Mouse (Mus musculus): ENCODE measurements around the gene Adgrf4. TPM values are rescaled to one million over a fixed set of nuclear protein-coding genes. Genes with fewer than 3 reads are reported as not detected.

The Adgrf4 gene
- polyA plus RNA-seq (2017; shearing (Covaris generic)) = not detected

DNA sequence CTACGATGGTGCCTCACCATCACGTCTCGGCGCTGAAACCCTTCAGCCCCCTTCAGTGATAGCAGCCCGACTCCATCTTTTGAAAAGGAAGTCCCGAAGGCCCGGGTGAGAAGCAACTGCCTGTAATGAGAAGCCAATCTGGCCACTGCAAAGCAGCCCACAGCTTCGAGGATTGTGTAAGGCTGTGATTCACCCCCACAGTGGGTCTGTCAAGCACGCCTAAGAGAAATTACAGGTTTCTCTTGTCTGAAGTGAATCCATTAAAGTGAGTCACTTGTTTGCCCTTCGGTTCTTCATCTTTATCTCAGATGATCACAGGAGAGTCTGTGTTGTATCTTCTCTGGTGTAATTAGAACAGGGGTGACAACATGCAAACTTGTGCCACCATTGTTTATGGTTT is at the start of gene Adgrf4:
Adgrf4 (minus strand) TSS at position 149 of the 400 bp plus-strand sequence.
- no peak for ATAC-seq

DNA sequence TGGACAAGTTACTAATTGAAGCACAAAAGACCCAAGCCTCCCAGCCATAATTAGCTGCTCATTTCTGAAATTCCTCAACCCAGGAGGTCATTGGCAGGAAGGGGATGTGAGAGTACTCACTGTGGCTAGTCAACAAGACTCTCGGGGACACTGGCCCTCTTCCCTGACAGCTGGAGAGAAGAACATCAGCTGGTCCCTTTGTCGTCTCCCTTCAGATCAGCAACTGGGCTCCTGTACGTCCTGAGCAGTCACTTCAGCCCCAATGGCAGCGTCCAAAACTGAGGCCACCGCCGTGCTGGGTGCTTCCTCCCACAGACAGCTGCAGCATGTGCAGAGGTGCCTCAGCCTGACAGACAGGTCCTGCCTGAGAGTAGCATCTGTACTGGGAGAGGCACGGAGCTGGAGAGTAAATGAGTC is 49.7 kb upstream of the Adgrf4 start, which contains the start of gene Adgrf2:
Adgrf2 (minus strand) TSS at position 379 of the 417 bp plus-strand sequence.
- ATAC-seq = no peak

DNA sequence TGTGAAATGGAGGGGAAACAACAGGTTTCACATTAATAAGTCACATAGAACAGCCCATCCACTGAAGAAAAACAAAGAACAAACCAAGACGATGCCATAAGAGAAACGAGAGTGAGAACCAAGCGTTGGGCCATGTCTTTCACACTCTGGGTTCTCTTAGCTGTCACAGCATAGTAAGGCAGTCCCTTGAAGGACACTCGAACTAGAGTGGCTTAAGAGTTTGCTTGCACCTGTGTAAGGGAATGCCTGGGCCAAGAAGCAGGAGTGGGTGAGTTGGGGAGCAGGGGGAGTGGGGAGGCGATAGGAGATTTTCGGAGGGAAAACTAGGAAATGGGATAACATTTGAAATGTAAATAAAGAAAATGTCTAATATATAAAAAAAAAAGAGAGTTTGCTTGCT is 46.7 kb upstream of the Adgrf4 start:
- no peak for ATAC-seq

DNA sequence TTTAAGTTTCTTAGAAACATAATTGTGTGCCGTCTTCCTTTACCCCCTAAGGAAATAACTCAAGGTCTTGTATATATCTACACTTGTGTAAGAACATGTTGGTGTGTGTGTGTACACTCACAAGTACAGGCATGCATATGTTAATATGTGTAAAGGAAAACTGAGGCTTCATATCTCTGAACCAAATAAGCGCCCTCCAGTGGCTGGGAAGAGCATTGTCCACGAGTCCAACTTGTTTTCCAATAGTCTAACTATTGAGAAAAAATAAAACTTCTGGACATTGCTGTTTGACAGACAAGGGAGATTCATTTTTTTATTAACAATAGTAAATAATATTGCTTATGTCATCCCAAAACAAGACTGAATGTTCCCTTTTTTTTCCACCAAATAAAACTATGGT is 25.1 kb upstream of the Adgrf4 start:
- ATAC-seq = no peak

DNA sequence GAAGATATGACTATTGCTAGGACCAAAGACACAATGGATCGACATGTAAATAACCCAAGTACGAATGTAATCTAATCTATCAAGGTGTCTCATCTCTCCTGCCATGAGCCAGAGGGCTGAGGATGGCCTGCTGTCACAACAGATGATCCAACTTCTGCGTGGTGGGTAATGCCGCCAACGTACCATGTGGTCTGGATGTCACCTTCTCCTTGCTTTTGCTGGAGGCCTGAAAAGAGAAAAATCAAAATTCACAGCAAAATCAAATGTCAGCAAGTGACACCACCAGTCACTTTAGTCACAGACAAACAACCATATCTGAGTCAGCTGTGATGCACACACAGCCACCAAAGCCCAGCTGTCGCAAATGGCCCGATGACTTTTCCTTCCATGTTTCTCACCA is 22.9 kb upstream of the Adgrf4 start:
- ATAC-seq = no peak

DNA sequence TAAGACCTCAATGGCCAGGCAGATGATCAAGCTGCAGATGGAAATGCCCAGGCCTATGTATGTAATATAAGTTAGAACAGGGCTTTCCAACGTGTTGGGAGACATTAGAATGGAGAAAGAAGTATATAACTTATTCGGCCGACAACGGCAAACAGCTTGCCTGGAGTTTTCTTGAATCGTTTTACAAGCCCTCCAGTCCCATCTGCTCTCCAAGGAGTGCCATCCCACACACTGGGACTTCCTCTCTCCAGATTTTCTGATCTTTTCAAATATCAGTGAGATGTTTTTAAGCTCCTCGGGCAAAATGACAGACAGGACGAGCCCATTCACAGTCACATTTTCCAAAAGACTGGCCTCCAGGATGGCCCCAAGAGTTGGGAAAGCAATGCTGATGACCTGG is 18.6 kb upstream of the Adgrf4 start:
- no peak for ATAC-seq

DNA sequence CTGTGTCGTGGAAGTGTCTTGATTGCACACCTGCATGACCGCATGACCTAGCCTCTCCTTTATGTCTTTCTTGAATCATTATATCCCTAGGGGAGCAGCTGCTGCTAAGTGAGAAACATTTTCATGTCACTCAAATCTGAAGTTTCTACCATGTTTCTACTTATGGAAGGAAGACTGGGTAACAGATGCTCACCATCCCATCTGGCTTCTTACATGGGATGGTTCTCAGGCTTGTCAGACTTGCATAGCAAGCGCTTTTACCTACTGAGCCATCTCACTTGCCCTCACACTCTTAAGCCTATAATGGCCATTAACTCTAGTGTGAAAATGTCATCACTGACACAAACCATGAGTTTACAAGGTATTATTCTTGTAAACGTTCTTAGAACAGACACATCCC is 13.5 kb upstream of the Adgrf4 start:
- ATAC-seq = no peak

DNA sequence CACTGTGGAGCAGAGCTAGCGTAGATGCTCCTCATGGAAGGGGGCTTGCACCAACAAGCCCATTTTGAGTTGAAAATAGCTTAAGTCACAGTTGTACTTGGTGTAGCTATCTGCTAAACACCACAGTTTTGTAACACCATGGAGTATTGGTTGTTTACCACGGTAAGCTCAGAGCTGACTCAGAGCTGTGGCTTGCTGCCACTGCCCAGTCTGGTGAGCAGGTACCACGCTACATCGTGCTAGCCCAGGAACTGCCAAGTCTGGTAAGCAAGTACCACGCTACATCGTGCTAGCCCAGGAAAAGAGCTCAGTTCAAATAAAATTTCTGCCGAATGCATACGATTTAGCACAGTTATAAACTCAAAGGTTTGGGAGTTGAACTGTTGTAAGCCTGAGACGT is 10.1 kb upstream of the Adgrf4 start:
- no peak for ATAC-seq

DNA sequence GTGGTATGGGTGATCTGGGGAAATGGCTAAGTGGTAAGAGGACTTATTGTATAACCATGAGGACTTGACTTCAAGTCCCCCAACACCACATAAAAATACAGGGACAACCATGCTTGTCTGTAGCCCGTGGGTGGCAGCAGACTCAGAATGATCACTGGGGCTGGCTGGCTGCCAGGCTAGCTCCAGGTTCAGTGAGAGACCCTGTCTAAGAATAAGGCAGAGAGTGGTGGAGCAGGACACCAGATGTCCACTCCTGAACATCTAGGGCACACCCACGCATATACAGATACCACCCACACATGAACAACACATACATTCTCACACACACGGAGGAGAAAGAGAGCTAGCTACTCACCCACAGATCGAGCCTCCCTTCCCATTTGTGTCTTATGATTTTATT is 2.6 kb upstream of the Adgrf4 start:
- ATAC-seq = no peak

DNA sequence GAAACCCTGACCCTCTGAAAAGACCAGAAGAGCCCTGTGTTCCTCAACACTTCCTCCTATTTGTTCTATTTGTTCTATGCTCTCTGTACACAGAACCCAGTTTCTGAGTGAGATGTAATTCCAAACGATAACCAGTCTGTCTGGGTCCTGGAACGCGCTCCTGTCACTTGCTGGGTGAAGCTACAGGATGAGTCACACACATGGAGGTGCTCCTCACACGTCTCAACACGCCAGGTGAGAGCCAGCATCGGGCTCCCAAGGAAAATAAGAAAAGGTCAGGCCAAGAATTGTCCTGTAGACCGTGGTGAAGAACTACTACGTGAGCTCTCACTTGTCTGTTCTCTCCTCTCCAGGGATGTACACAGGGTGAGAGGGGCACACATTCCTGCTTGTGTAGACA is 1.6 kb downstream of the Adgrf4 start:
- ATAC-seq = no peak

DNA sequence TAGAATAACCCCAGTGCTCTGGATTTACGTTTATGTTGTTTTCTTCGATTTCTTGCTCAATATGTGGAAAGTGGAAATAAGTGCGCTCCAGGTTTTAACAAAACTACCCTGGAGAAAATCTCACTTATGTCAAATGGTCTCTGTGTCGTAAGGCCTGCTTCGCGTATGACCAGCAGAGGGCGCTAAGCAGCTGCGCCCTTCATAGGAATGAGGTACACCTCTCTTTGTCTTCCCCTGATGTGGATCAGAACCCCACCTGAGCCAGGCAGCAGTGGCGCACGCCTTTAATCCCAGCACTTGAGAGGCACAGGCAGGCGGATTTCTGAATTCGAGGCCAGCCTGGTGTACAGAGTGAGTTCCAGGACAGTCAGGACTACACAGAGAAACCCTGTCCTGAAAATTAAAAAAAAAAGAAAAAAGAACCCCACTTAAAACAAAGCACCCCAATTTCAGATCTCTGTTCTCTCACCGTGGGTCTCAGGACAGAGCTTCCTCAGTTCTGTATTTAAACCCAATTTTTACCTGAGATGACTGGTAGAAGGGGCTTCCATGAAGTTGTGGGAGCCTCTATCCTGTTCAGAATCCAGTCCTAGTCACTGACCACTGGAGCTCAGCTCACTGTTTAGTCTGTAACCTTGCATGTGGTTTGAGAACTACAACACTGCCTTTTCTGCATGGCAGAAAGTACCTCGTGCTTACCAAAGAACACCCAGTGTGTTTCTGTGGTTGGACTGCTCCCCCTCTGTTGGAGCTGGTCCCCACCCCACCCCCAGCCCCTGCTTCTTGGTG is 33.3 kb downstream of the Adgrf4 start:
- ATAC-seq = no peak

DNA sequence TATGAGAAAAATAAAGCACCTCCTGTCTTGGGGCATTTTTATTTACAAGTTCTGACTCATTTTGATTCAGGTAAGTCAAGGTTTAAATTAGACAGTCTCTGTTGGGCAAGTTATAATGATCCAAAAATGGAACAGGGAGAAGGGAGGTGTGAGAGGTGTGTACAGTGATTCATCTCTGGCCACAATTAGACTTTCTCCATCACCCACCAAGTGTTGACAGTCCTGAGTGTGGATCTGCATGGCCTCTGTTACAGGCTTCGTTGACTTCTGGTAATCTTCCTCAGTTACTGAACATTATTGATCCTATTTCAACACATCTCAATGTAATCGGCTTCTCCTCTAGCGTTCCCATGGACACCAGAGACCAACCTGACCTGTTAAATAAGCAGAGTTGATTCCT is 48.7 kb downstream of the Adgrf4 start:
- no peak for ATAC-seq

DNA sequence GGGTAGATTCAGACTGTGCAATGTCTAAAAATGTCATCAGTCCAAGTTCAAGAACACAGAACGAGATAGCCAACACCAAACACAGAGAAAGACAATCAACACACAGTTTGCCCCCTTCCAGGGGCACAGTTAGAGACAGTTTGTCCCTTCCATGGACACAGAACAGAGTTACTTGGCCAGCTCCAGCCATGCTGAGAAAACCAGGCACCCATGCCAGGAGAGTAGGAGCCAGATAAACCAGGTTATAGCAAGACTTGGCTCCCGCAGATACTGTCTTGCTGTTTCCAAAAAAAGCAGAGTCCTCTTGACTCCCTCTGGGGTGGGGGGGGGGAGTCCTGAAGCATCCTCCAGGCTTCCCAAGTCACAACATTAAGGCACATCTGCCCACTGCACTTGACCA is 61.9 kb downstream of the Adgrf4 start:
- ATAC-seq = no peak

DNA sequence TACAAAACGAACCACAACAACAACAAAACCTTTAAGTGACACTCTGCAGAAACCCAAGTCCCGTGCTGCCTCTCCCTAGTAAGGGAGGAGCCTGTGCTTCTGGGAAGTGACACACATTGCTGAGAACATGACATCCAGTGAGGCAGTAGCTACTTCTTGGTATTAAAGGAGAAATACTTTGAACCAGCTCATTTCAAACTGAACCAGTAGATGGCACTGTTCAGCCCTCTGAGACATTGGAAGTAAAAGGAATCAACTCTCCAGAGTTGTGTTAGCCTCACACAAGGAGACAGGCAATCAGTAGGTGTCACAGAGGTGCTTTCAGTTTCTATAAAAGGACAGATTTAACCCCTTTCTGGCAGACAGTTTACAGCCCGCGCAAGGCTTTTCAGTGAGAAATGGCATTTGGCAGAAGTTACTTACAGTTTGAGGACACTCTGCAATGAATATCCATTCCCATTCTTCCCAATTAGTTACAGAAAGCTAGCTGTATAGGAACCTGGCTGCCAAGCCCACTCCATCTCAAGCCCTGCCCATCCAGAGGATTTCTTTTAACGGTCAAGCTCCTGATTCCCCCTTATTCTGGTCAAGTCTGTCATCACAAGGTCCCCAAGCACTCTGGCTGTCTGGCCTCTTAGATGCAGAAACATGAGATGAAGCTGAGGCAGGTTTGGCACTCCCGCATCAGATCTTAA is 78.9 kb downstream of the Adgrf4 start:
- peak; percentile 29 for ATAC-seq

DNA sequence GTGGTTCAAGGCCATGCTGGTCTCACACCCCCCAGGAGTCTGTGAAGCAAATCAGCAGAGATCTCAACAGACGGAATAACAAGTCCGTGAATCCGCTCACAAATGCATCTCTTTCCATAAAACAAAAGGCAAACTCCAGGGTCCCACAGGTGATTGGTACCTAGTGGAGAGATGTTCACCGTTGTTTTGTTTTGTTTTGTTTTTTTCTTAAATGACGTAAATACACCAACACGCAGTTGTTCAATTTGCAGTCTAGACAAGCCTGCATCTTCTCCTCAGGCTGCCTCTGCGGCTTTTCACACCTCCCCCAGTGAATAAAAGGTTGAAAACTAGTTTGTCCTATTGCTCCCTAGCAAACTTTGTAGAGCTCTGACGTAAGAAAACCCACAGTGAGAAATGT is 80.8 kb downstream of the Adgrf4 start, which contains the start of gene Opn5:
Opn5 (minus strand) TSS at position 101 of the 400 bp plus-strand sequence.
- ATAC-seq = no peak

DNA sequence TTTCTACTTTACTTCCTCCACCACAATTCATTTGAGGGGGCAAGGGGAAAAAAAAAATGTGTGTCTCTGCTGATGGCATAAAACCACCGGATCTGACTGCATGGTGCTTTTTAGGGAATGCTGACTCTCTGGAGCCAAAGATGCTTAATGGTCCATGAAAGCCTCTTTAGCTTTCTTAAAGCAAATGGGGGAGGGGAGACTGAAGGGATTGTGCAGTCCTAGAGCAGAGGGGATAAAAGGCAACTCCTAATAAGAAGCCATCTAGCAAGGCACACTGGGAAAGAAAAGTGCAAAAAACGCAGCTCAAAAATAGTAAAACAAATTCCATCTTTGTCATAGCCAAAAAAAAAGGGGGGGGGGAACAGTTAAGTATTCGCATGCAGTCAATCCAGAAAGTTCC is 83.8 kb downstream of the Adgrf4 start:
- no peak for ATAC-seq

Other genes starting within 250 kb of the Adgrf4 start
- gene Opn5, start 80.9 kb downstream of the Adgrf4 start, polyA plus RNA-seq (2017; shearing (Covaris generic)) = not detected
- not detected for gene Adgrf2, start 49.9 kb upstream of the Adgrf4 start, polyA plus RNA-seq (2017; shearing (Covaris generic))
- 10 to 100 TPM; 13.3 to 14.8 TPM for gene Cd2ap, start 184.4 kb upstream of the Adgrf4 start, polyA plus RNA-seq (2017; shearing (Covaris generic))